ENCODE assay signal across 8 mouse cellular contexts in genomic region chr9:67759163-67759955, GRCm38 (mm10). TPM values are rescaled to one million over a fixed set of nuclear protein-coding genes. Genes with fewer than 3 reads are reported as not detected.
DNase-seq lines count a peak whose midpoint lies in the region; ATAC-seq and TF ChIP-seq lines count a peak whose summit lies in the region.

TSS of gene C2cd4b (plus strand) at chr9:67759437.

- peak within 1 kb of the TSS; percentile 66 for H3K4me3 ChIP-seq in embryonic facial prominence, embryonic 14.5 days (ENCODE audit: low read depth, low read length)
- peak within 1 kb of the TSS; percentile 73 for H3K4me3 ChIP-seq in heart, embryonic 16.5 days (ENCODE audit: low read length)
- peak within 1 kb of the TSS; percentile 33 to 45; a peak in 3 of 4 replicates for H3K4me3 ChIP-seq in liver, embryonic 14.5 days (ENCODE audit: insufficient read depth in 1 of 2, low read depth in 2 of 2, low read length in 2 of 2)
- H3K4me3 ChIP-seq in neural tube, embryonic 15.5 days (replicated peaks), result peak within 1 kb of the TSS; percentile 57

- ATAC-seq in embryonic facial prominence, embryonic 14.5 days (ENCODE audit: low read depth), result peak; percentile 76; the same call in 1 of the 2 replicates
- peak; percentile 65 for ATAC-seq in heart, embryonic 16.5 days (replicated peaks; ENCODE audit: extremely low read depth, insufficient read depth, low FRiP score)
- ATAC-seq in liver, embryonic 14.5 days (ENCODE audit: insufficient read depth), result no peak
- ATAC-seq in neural tube, embryonic 15.5 days (ENCODE audit: low FRiP score), result peak; percentile 66

- peak; percentile 15 for DNase-seq in 3134 (ENCODE audit: extremely low read depth, insufficient read length, low spot score)
- peak; percentile 64 for DNase-seq in adrenal gland, postnatal 10 days
- peak; percentile 79 for DNase-seq in embryonic facial prominence, embryonic 14.5 days (ENCODE audit: low spot score)
- peak; percentile 48 for DNase-seq in kidney, postnatal 10 days
- no peak for DNase-seq in liver, embryonic 14.5 days (ENCODE audit: low read depth in 3 of 3, low spot score in 3 of 3)
- no peak for DNase-seq in natural killer cell, adult 2 months (ENCODE audit: low spot score in 2 of 2)

- 2% methylated on average over 39 of the region's 49 CpGs for WGBS in embryonic facial prominence, embryonic 14.5 days
- WGBS in heart, embryonic 16.5 days, result 2% methylated on average over 49 of the region's 49 CpGs
- WGBS in liver, embryonic 14.5 days (ENCODE audit: insufficient replicate concordance), result 2% methylated on average over 49 of the region's 49 CpGs
- 1% methylated on average over 49 of the region's 49 CpGs for WGBS in neural tube, embryonic 15.5 days

- no peak for TF ChIP-seq CTCF in liver, embryonic 14.5 days (IDR thresholded peaks at IDR 0.05; ENCODE audit: low read depth)

- H3K4me1 ChIP-seq in embryonic facial prominence, embryonic 14.5 days (ENCODE audit: control insufficient read depth, insufficient read depth, low read length), result 0 out of 2 replicates have a peak, but pooled peaks cover 4% of the 10 kb centered on the region
- peaks cover 7% of the 10 kb centered on the region for H3K4me1 ChIP-seq in heart, embryonic 16.5 days (ENCODE audit: control insufficient read depth, insufficient read depth, low read length)
- no peaks in the 10 kb centered on the region for H3K4me1 ChIP-seq in liver, embryonic 14.5 days (replicated peaks; ENCODE audit: control insufficient read depth in 2 of 2, insufficient read depth in 2 of 2, low read length in 1 of 2)
- peaks cover 17% of the 10 kb centered on the region for H3K4me1 ChIP-seq in neural tube, embryonic 15.5 days

- H3K9ac ChIP-seq in embryonic facial prominence, embryonic 14.5 days (ENCODE audit: low read depth, low read length), result peak within 1 kb of the TSS; percentile 69
- peak within 1 kb of the TSS; percentile 78 for H3K9ac ChIP-seq in heart, embryonic 16.5 days (ENCODE audit: low read length)
- H3K9ac ChIP-seq in liver, embryonic 14.5 days (replicated peaks), result no peak within 1 kb of the TSS
- H3K9ac ChIP-seq in neural tube, embryonic 15.5 days (replicated peaks), result peak within 1 kb of the TSS; percentile 71

- no peaks in the 10 kb centered on the region for H3K36me3 ChIP-seq in embryonic facial prominence, embryonic 14.5 days (ENCODE audit: control insufficient read depth, insufficient read depth, low read length)
- no peaks in the 10 kb centered on the region for H3K36me3 ChIP-seq in heart, embryonic 16.5 days (ENCODE audit: control insufficient read depth, insufficient read depth)
- no peaks in the 10 kb centered on the region for H3K36me3 ChIP-seq in liver, embryonic 14.5 days (replicated peaks; ENCODE audit: control insufficient read depth, insufficient read depth, low read depth)
- no peaks in the 10 kb centered on the region for H3K36me3 ChIP-seq in neural tube, embryonic 15.5 days

- H3K27ac ChIP-seq in embryonic facial prominence, embryonic 14.5 days (replicated peaks; ENCODE audit: low read depth, low read length), result no peak within 1 kb of the TSS
- H3K27ac ChIP-seq in heart, embryonic 16.5 days (ENCODE audit: low read length), result peak within 1 kb of the TSS; percentile 82
- H3K27ac ChIP-seq in liver, embryonic 14.5 days, result no peak within 1 kb of the TSS
- H3K27ac ChIP-seq in neural tube, embryonic 15.5 days (replicated peaks), result peak within 1 kb of the TSS; percentile 82

- peak within 1 kb of the TSS; percentile 95 for H3K4me2 ChIP-seq in embryonic facial prominence, embryonic 14.5 days (ENCODE audit: low read depth, low read length)
- peak within 1 kb of the TSS; percentile 93 for H3K4me2 ChIP-seq in heart, embryonic 16.5 days (ENCODE audit: low read depth, low read length)
- H3K4me2 ChIP-seq in liver, embryonic 14.5 days (ENCODE audit: low read depth), result peak within 1 kb of the TSS; percentile 55
- H3K4me2 ChIP-seq in neural tube, embryonic 15.5 days, result peak within 1 kb of the TSS; percentile 93

- H3K27me3 ChIP-seq in embryonic facial prominence, embryonic 14.5 days (replicated peaks; ENCODE audit: control insufficient read depth, insufficient read depth, low read length), result peaks cover 32% of the 10 kb centered on the region
- peaks cover 19% of the 10 kb centered on the region for H3K27me3 ChIP-seq in heart, embryonic 16.5 days (ENCODE audit: control insufficient read depth, insufficient read depth, low read length)
- H3K27me3 ChIP-seq in liver, embryonic 14.5 days (ENCODE audit: control insufficient read depth, insufficient read depth, low read length), result peaks cover 34% of the 10 kb centered on the region
- peaks cover 9% of the 10 kb centered on the region; the same call in 1 of the 2 replicates for H3K27me3 ChIP-seq in neural tube, embryonic 15.5 days (replicated peaks)

- no peak for TF ChIP-seq EP300 in liver, embryonic 14.5 days (IDR thresholded peaks at IDR 0.05; ENCODE audit: low read depth)

- 0 out of 2 replicates have a peak, but pooled peaks cover 4% of the 10 kb centered on the region for H3K9me3 ChIP-seq in embryonic facial prominence, embryonic 14.5 days (ENCODE audit: control insufficient read depth, low read length)
- peaks cover 4% of the 10 kb centered on the region for H3K9me3 ChIP-seq in heart, embryonic 16.5 days (replicated peaks; ENCODE audit: control insufficient read depth, low read length)
- no peaks in the 10 kb centered on the region for H3K9me3 ChIP-seq in liver, embryonic 14.5 days (ENCODE audit: control insufficient read depth, low read length)
- H3K9me3 ChIP-seq in neural tube, embryonic 15.5 days (replicated peaks), result no peaks in the 10 kb centered on the region

RNA-seq across cellular contexts. Expression of gene C2cd4b, which starts in this region (rescaled TPM):
- total RNA-seq in adrenal gland, postnatal 10 days (2021), result 1 to 10 TPM; 1.5 to 1.9 TPM
- polyA plus RNA-seq in embryonic facial prominence, embryonic 14.5 days (2014; fragmentation: Nextera tagmentation; extraction: Ambion mirVana), result 0.38 and 1.0 TPM in 2 replicates
- 0.18 and 0.59 TPM in 2 replicates for polyA plus RNA-seq in heart, embryonic 16.5 days (2015; fragmentation: Nextera tagmentation; extraction: Ambion mirVana)
- polyA plus RNA-seq in liver, embryonic 14.5 days (2012; rRNA removed), result not detected in 2 replicates
- not detected in 2 replicates for polyA plus RNA-seq in liver, embryonic 14.5 days (2014; fragmentation: Nextera tagmentation; extraction: Ambion mirVana)
- polyA plus RNA-seq in neural tube, embryonic 15.5 days (2015; fragmentation: Nextera tagmentation; extraction: Ambion mirVana), result 0.83 and 1.4 TPM in 2 replicates

Comparison
In these comparisons a context has a peak if more than half of its experiments do, and no peak if none do; other contexts are left out.
1. Peak in ATAC-seq, H3K4me3 ChIP-seq, H3K27ac ChIP-seq, H3K9ac ChIP-seq and H3K4me2 ChIP-seq in heart, embryonic 16.5 days; RNA of the gene not detected or under 1 TPM.
2. DNase-seq: peak in 3134 (single experiment), adrenal gland, postnatal 10 days (single experiment), embryonic facial prominence, embryonic 14.5 days (single experiment) and kidney, postnatal 10 days (single experiment); none in liver, embryonic 14.5 days (0 of 3) and natural killer cell, adult 2 months (0 of 2).
3. Peak in every context shown above with its lines, with median percentiles within 50 percentile points of each other: H3K4me2 ChIP-seq and H3K4me3 ChIP-seq.